Mouse (Mus musculus) midbrain, embryonic 14.5 days (tissue): Measurements from ENCODE around the gene Carmil1. TPM values are rescaled to one million over a fixed set of nuclear protein-coding genes. Genes with fewer than 3 reads are reported as not detected.
"Not testable (repeated sequence)": the region's sequence is repeated elsewhere in the genome, so short reads cannot be mapped to it uniquely, and the experiment has no call there.

Source experiments
- ATAC-seq: fragments of 200-750 bp; cut with Nextera tagmentation; 2 replicates; pipeline ENCODE4 v1.8.0; 2017; ENCODE audit warnings: moderate number of reproducible peaks, moderate library complexity; ENCODE audit not compliant: low FRiP score, low TSS enrichment
- DNase-seq: peaks from one replicate; pipeline ENCODE4 v3.0.0-alpha.2; 2015
- H3K27ac ChIP-seq: fragments of 300-500 bp; sonication (generic); replicated peaks from 2 replicates; pipeline ENCODE4 v1.5.1; 2014; ENCODE audit warnings: mild to moderate bottlenecking, low read depth, low read length, moderate library complexity
- H3K27me3 ChIP-seq: fragments of 300-500 bp; sonication (generic); 2 replicates; pipeline ENCODE4 v1.6.1; 2014; ENCODE audit warnings: low read length, control low read depth, mixed read lengths; ENCODE audit not compliant: control insufficient read depth, insufficient read depth
- H3K36me3 ChIP-seq: fragments of 300-500 bp; sonication (generic); 2 replicates; pipeline ENCODE4 v1.6.1; 2014; ENCODE audit warnings: low read length, control low read depth; ENCODE audit not compliant: control insufficient read depth, insufficient read depth
- H3K4me1 ChIP-seq: fragments of 300-500 bp; sonication (generic); 2 replicates; pipeline ENCODE4 v1.6.1; 2014; ENCODE audit warnings: mild to moderate bottlenecking, antibody characterized with exemption, low read length, control low read depth; ENCODE audit not compliant: control insufficient read depth, insufficient read depth
- H3K4me2 ChIP-seq: fragments of 300-500 bp; sonication (generic); 2 replicates; pipeline ENCODE4 v1.6.1; 2014; ENCODE audit warnings: mild to moderate bottlenecking, low read length, moderate library complexity
- H3K4me3 ChIP-seq: fragments of 300-500 bp; sonication (generic); replicated peaks from 2 replicates; pipeline ENCODE4 v1.5.1; 2014; ENCODE audit warnings: low read depth, low read length
- H3K9ac ChIP-seq: fragments of 300-500 bp; sonication (generic); replicated peaks from 2 replicates; pipeline ENCODE4 v1.6.1; 2014; ENCODE audit warnings: mild to moderate bottlenecking, low read length, moderate library complexity
- H3K9me3 ChIP-seq: fragments of 300-500 bp; sonication (generic); 2 replicates; pipeline ENCODE4 v1.6.1; 2016; ENCODE audit warnings: low read length, control low read depth, mixed read lengths; ENCODE audit not compliant: control insufficient read depth
- WGBS: fragments of 180-500 bp; shearing (Covaris S2); extraction: QIAGEN DNeasy Blood & Tissue Kit; methylation state at CpG from one replicate; pipeline ENCODE4 v1.1.7; 2014; 5-methylcytosine and 5-hydroxymethylcytosine counted together
- polyA plus RNA-seq: library from polyadenylated mRNA; unstranded; fragments of >200 nt; fragmentation: Nextera tagmentation; extraction: Ambion mirVana; gene quantifications from 2 replicates; pipeline ENCODE4 v1.2.1, GENCODE M21; 2014

The Carmil1 gene
- polyA plus RNA-seq, 1 experiment from 2014 or later: 32.3 TPM

DNA sequence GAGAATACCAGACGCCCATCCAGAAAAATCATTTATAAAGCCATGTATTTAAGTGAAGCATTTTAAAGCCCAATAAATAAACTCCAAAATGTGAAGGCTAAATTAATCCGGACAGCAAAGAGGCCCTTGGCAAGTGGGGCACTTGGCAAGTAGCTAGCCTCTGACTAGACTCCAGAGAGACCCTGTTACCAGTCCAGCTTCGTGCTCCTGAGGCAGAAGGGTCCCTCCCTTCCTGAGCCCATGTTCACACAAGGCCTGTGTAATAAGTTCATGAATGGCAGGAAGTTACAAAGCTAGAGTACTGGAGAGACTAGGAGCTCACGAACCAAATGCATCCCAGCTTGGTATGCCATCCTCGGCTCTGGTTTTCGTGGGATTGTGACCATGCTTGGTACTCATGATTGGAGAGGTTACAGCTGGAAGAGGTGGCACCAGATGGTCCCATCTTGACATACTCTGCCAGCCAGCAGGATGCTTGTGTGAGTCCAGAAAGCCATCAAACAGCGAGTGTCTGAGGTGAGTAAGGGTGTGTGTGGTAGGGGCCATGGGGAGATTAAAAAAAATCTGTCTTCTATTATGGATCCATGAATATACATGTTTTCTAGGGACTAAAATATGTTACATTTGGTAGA lies 163.3 kb downstream of the Carmil1 start:
- 82% methylated on average over 7 of the region's 7 CpGs for WGBS
- Histone ChIP-seq H3K27ac (no peak overlapping the region), H3K4me1 (no peaks in the 10 kb centered on the region), H3K9me3 (no peaks in the 10 kb centered on the region), H3K4me3 (no peak overlapping the region), H3K27me3 (no peaks in the 10 kb centered on the region), H3K36me3 (no peaks in the 10 kb centered on the region), H3K4me2 (no peak overlapping the region), H3K9ac (no peak overlapping the region)
- DNase-seq (no peak), ATAC-seq (no peak)

DNA sequence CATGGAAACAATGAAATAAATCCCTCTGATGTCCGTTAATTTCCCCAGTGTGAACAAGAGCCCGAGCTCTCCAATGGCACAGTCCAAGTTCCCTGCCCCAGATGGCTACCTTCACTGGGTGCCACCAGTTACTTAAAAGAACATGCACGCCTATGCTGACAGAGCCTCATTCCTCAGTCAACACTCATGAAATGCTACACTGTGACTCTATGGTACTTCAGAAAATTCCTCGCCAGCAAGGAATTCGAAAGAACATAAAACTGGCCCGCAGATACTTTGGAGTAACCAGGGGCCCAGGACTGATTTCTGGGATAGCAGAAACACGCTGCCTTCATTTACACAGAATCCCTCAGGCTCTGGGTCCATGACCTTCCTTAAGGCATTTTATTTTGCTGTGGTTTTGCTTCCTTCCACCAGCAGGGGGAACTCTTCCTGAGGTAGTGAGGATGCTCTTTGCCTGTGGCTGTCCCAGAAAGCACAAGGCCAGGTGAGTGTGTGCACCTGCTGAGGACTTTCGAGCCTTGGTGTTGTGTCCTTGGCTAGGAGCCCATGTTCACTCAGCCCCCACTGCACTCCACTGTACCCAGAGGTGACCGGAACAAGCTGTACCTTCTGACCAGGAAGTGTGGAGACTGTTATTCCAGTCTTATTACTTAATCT lies 167.8 kb downstream of the Carmil1 start:
- Histone ChIP-seq H3K27me3 (no peaks in the 10 kb centered on the region), H3K4me3 (no peak overlapping the region), H3K4me1 (0 out of 2 replicates have a peak, but pooled peaks cover 4% of the 10 kb centered on the region), H3K27ac (no peak overlapping the region), H3K9me3 (no peaks in the 10 kb centered on the region), H3K36me3 (no peaks in the 10 kb centered on the region), H3K9ac (no peak overlapping the region), H3K4me2 (no peak overlapping the region)
- 0 out of 2 replicates have a peak, but pooled peaks have one; percentile 31 for ATAC-seq
- DNase-seq: peak; percentile 79
- WGBS: 78% methylated on average over 9 of the region's 9 CpGs

DNA sequence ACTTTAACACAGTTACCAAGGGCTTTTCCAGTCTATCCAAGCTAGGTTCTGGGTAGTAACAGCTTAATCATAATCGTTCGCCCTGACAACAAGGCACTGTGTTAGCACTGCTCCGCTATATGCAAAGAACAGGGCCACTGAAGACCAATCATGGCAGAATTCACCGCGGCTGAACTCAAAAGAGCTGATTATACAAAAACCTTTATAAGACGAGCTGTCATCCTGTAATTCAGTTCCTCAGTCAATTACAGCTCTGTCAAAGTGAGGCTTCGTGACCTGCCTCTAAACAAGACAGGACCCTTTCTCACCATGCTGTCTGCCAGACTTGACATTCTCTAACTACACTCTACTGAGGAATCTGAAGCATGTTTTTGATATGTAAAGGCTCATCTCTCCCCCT lies 170.3 kb downstream of the Carmil1 start:
- Histone ChIP-seq H3K27me3 (no peaks in the 10 kb centered on the region), H3K9me3 (no peaks in the 10 kb centered on the region), H3K4me3 (no peak overlapping the region), H3K27ac (no peak overlapping the region), H3K9ac (no peak overlapping the region), H3K4me2 (no peak overlapping the region), H3K36me3 (no peaks in the 10 kb centered on the region), H3K4me1 (0 out of 2 replicates have a peak, but pooled peaks cover 4% of the 10 kb centered on the region)
- DNase-seq (peak; percentile 33), ATAC-seq (no peak)
- WGBS: 35% methylated on average over 7 of the region's 7 CpGs

DNA sequence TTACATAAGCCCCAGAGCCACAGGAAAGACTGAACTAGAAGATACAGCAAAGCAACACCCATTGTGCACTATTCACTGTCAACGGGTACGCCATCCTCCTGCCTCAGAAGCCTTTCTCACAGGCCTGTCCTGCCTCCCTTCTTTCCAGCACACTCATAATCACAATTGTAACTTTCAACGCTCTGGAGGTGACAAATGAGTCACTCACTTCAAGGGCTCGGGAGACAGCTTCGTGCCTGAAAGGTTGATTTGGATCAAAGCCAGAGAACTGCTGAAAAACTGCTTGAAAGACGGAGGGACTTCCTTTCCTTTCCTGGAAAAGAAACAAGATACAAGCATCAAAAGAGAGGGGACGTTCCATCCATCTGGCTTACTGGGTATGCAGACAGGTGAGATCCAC lies 172.3 kb downstream of the Carmil1 start:
- H3K27me3 ChIP-seq: no peaks in the 10 kb centered on the region
- no peak overlapping the region for H3K9ac ChIP-seq
- WGBS: 56% methylated on average over 7 of the region's 7 CpGs
- ATAC-seq (no peak), DNase-seq (no peak)
- H3K9me3 ChIP-seq: no peaks in the 10 kb centered on the region
- no peaks in the 10 kb centered on the region for H3K36me3 ChIP-seq
- no peak overlapping the region for H3K4me3 ChIP-seq
- H3K27ac ChIP-seq: no peak overlapping the region
- no peak overlapping the region for H3K4me2 ChIP-seq
- 0 out of 2 replicates have a peak, but pooled peaks cover 4% of the 10 kb centered on the region for H3K4me1 ChIP-seq

DNA sequence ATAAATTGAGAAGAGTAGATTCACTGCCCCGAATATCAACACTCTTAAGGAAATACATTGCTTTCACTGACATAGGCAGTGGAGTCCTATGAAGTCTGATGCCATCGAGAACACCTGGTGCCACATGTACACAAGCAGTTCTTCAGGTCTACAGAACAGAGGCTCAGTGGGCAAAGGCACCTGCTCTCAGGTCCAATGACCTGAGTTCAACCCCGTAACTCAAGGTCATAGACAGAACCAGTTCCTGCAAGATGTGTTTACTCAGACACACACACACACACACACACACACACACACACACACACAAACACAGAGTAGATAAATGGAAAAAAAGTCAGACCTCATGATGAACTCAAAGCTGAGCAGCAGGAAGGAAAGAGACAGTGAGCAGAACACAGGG lies 173.5 kb downstream of the Carmil1 start:
- Histone ChIP-seq H3K9me3 (no peaks in the 10 kb centered on the region), H3K36me3 (no peaks in the 10 kb centered on the region), H3K4me3 (no peak overlapping the region), H3K27me3 (no peaks in the 10 kb centered on the region), H3K9ac (no peak overlapping the region), H3K4me1 (0 out of 2 replicates have a peak, but pooled peaks cover 4% of the 10 kb centered on the region), H3K27ac (no peak overlapping the region), H3K4me2 (no peak overlapping the region)
- ATAC-seq: no peak
- DNase-seq: no peak
- WGBS: 93% methylated on average over 3 of the region's 3 CpGs

DNA sequence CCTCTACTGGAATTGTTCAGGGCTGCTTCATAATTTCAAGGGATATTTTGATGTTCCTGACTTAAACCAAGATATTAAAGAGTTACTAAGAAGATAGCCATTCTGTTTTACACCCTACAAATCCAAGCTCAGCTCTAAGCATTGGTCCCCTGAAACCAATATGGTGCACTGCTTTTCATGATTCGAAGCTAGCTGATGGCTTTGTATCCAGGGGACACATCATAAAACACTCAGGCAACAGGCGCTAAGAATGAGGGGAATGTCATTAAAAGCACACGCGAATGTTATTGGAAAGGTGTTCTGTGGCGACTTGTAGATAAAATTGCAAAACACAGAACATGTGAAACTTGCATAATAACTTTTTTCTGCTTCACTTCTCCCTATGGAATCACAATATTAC lies 174.8 kb downstream of the Carmil1 start:
- H3K4me1 ChIP-seq: 0 out of 2 replicates have a peak, but pooled peaks cover 4% of the 10 kb centered on the region
- H3K27me3 ChIP-seq: no peaks in the 10 kb centered on the region
- no peak overlapping the region for H3K27ac ChIP-seq
- no peak overlapping the region for H3K4me3 ChIP-seq
- no peaks in the 10 kb centered on the region for H3K36me3 ChIP-seq
- no peak overlapping the region for H3K4me2 ChIP-seq
- H3K9ac ChIP-seq: no peak overlapping the region
- WGBS: 80% methylated on average over 5 of the region's 5 CpGs
- ATAC-seq (no peak), DNase-seq (no peak)
- no peaks in the 10 kb centered on the region for H3K9me3 ChIP-seq

DNA sequence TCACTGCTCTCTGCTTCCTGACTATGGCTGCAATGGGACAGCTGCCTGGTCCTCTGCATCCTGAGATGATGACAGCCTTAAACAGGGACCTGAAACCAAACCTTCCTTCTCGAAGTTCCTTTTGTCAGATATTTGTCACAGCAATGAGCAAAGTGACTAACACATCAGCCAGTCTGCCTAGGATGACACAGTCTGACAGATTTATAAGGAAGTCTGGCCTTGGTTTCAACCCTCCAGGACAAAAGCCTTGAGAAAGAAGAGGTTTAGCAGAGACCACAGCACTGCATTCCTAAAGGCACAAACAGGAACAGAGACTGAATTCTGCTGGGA lies 175.3 kb downstream of the Carmil1 start:
- no peak for ATAC-seq
- 66% methylated on average over 1 of the region's 1 CpGs for WGBS
- no peak overlapping the region for H3K27ac ChIP-seq

DNA sequence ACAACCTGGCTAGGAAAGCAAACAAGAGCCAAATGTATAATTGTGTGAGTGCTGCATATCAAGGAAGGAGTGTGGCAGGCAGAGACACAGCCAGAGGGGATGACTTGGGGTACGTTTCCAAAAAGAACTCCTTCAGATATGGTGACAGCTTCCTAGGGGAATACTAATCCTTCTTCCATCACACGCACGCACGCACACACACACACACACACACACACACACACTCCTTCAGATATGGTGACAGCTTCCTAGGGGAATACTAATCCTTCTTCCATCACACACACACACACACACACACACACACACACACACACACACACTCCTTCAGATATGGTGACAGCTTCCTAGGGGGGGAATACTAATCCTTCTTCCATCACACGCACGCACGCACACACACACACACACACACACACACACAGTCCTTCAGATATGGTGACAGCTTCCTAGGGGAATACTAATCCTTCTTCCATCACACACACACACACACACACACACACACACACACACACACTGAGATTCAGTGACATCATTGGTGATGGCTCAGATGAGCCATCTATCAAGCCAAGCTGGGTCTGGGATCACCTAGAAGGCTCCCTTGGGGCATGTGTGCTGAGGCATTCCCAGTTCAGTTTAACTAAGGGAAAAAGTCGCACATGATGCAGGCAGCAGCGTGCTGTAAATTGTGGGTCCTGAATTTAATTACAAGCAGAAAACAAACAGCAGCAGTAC lies 175.8 kb downstream of the Carmil1 start:
- not testable (repeated sequence) for H3K9ac ChIP-seq, H3K27me3 ChIP-seq, H3K4me2 ChIP-seq, H3K36me3 ChIP-seq, H3K4me3 ChIP-seq, H3K9me3 ChIP-seq, DNase-seq, H3K27ac ChIP-seq, H3K4me1 ChIP-seq, ATAC-seq
- WGBS: 55% methylated on average over 9 of the region's 9 CpGs

More for the DNA sequence above, 175.3 kb downstream of the Carmil1 start:
- H3K4me2 ChIP-seq: no peak overlapping the region
- no peaks in the 10 kb centered on the region for H3K36me3 ChIP-seq
- H3K4me1 ChIP-seq: 0 out of 2 replicates have a peak, but pooled peaks cover 4% of the 10 kb centered on the region
- no peak overlapping the region for H3K9ac ChIP-seq
- H3K27me3 ChIP-seq: no peaks in the 10 kb centered on the region
- no peak overlapping the region for H3K4me3 ChIP-seq
- H3K9me3 ChIP-seq: no peaks in the 10 kb centered on the region
- no peak for DNase-seq
